Mouse (Mus musculus) hindbrain, embryonic 14.5 days (tissue): ENCODE results near the gene Gm20696. TPM values are rescaled to one million over a fixed set of nuclear protein-coding genes. Genes with fewer than 3 reads are reported as not detected.

Source experiments
- ATAC-seq: fragments of 200-750 bp; cut with Nextera tagmentation; 2 replicates; pipeline ENCODE4 v1.8.0; 2017; ENCODE audit warnings: moderate number of reproducible peaks, mild to moderate bottlenecking, moderate TSS enrichment, moderate library complexity; ENCODE audit not compliant: low FRiP score
- DNase-seq: peaks from one replicate; pipeline ENCODE4 v3.0.0-alpha.2; 2015; ENCODE audit warnings: low spot score
- H3K27ac ChIP-seq: fragments of 300-500 bp; sonication (generic); 2 replicates; pipeline ENCODE4 v1.5.1; 2014; ENCODE audit warnings: mild to moderate bottlenecking, moderate library complexity
- H3K27me3 ChIP-seq: fragments of 300-500 bp; sonication (generic); 2 replicates; pipeline ENCODE4 v1.6.1; 2014; ENCODE audit warnings: mild to moderate bottlenecking, low read length, mixed read lengths; ENCODE audit not compliant: control insufficient read depth, insufficient read depth
- H3K36me3 ChIP-seq: fragments of 300-500 bp; sonication (generic); replicated peaks from 2 replicates; pipeline ENCODE4 v1.6.1; 2014; ENCODE audit not compliant: control insufficient read depth, insufficient read depth
- H3K4me1 ChIP-seq: fragments of 300-500 bp; sonication (generic); replicated peaks from 2 replicates; pipeline ENCODE4 v1.6.1; 2014; ENCODE audit warnings: antibody characterized with exemption, low read length, mixed read lengths; ENCODE audit not compliant: control insufficient read depth, insufficient read depth
- H3K4me2 ChIP-seq: fragments of 300-500 bp; sonication (generic); replicated peaks from 2 replicates; pipeline ENCODE4 v1.6.1; 2014; ENCODE audit warnings: mild to moderate bottlenecking, moderate library complexity
- H3K4me3 ChIP-seq: fragments of 300-500 bp; sonication (generic); replicated peaks from 2 replicates; pipeline ENCODE4 v1.5.1; 2014; ENCODE audit warnings: mild to moderate bottlenecking, low read length
- H3K9ac ChIP-seq: fragments of 300-500 bp; sonication (generic); 2 replicates; pipeline ENCODE4 v1.6.1; 2014
- H3K9me3 ChIP-seq: fragments of 300-500 bp; sonication (generic); 2 replicates; pipeline ENCODE4 v1.6.1; 2016; ENCODE audit warnings: low read length; ENCODE audit not compliant: control insufficient read depth
- WGBS: fragments of 180-500 bp; shearing (Covaris S2); extraction: QIAGEN DNeasy Blood & Tissue Kit; methylation state at CpG from one replicate; pipeline ENCODE4 v1.1.7; 2014; 5-methylcytosine and 5-hydroxymethylcytosine counted together
- polyA plus RNA-seq: library from polyadenylated mRNA; unstranded; fragments of >200 nt; fragmentation: Nextera tagmentation; extraction: Ambion mirVana; gene quantifications from 2 replicates; pipeline ENCODE4 v1.2.1, GENCODE M21; 2014

Gene Gm20696
- polyA plus RNA-seq, 1 experiment from 2014 or later: 2.6 TPM

DNA sequence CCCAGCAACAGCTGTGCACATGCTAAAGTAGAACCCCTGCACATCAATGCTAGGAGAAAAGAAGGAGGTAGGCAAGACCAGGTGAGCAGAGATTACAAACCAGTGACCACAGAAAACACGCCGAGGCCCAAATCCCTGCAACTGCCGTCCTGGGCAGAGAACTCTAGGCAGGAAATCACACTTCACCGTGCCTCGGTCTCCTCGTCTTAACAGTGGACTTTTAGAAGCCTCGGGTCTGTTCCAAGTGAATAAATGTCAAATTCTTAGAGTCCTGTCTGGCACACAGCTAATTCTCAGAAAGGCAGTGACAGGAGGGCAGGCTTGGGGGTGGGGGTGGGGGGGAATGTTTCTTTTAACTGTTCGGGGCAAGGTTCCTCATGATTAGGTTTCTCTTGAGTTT is 364.7 kb downstream of the Gm20696 start:
- Histone ChIP-seq H3K36me3 (no peaks in the 10 kb centered on the region), H3K27me3 (no peaks in the 10 kb centered on the region), H3K9ac (no peak overlapping the region), H3K4me3 (no peak overlapping the region), H3K4me1 (no peaks in the 10 kb centered on the region), H3K4me2 (no peak overlapping the region), H3K9me3 (no peaks in the 10 kb centered on the region), H3K27ac (no peak overlapping the region)
- WGBS: 88% methylated on average over 8 of the region's 8 CpGs
- DNase-seq (no peak), ATAC-seq (no peak)

DNA sequence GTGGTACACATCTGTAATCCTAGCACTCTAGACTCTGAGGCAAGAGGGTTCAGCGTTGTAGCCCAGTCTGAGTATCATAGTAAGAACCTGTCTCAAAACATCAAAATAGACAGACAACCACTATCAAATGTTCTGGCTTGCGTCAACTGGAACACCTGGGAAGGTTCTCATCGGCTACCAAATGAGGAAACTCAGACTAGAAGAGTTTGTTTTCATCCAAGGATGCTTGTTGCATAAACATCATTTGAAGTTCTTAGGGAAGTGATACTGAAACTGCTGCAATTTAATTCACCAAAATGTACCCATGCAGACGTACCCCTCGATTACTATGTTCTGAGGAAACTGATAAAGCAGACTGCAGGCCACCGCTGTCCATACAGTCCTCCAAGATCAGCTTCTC is 366.4 kb downstream of the Gm20696 start:
- no peak overlapping the region for H3K4me2 ChIP-seq
- no peaks in the 10 kb centered on the region for H3K27me3 ChIP-seq
- H3K9me3 ChIP-seq: no peaks in the 10 kb centered on the region
- no peak overlapping the region for H3K9ac ChIP-seq
- 93% methylated on average over 6 of the region's 6 CpGs for WGBS
- no peak overlapping the region for H3K27ac ChIP-seq
- H3K36me3 ChIP-seq: no peaks in the 10 kb centered on the region
- H3K4me1 ChIP-seq: no peaks in the 10 kb centered on the region
- no peak for ATAC-seq
- no peak overlapping the region for H3K4me3 ChIP-seq
- DNase-seq: no peak

DNA sequence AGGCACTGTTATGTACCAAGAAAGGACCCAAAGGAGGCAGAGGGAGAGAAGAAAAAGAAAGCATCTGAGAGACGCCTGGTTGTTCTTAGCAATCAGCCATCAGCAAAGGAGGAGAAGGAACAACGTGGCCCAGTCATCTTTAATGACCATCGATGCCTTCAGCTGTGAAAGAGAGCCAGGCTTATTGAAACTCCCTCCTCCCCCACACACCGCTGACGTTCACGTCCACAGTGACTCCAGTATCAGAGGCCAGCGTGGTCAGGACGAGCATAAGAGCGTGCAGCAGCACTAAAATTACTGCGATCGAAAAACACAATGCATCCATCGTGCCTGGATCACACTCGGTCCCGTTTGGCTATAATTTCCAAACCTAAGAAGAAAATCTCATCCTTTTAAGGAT is 367.4 kb downstream of the Gm20696 start:
- Histone ChIP-seq H3K4me1 (no peaks in the 10 kb centered on the region), H3K9me3 (no peaks in the 10 kb centered on the region), H3K9ac (no peak overlapping the region), H3K27me3 (no peaks in the 10 kb centered on the region), H3K4me2 (no peak overlapping the region), H3K36me3 (no peaks in the 10 kb centered on the region), H3K4me3 (no peak overlapping the region), H3K27ac (no peak overlapping the region)
- DNase-seq: no peak
- WGBS: 68% methylated on average over 14 of the region's 14 CpGs
- ATAC-seq: no peak

DNA sequence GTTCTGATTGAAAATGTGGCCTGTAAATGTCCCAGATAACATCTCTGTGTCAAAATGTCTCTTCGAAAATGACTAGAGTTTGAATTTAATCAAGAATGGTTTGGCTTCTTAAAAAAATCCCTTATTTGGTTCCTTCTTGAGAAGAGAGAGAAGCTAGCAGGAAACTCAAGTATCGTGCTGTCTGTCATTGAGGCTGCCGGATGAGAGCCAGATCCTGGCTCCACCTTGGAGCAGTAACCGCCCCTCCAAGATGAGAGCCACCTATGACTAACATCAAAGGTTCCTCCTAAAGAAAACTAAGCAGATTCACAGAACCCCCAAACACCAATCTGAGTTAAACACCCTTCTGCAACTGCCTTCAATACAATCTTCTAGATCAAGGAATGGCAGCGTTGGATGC is 369.1 kb downstream of the Gm20696 start:
- no peak overlapping the region for H3K27ac ChIP-seq
- 95% methylated on average over 5 of the region's 5 CpGs for WGBS
- H3K4me1 ChIP-seq: no peaks in the 10 kb centered on the region
- no peaks in the 10 kb centered on the region for H3K36me3 ChIP-seq
- ATAC-seq (no peak), DNase-seq (no peak)
- H3K9me3 ChIP-seq: no peaks in the 10 kb centered on the region
- no peak overlapping the region for H3K9ac ChIP-seq
- H3K4me3 ChIP-seq: no peak overlapping the region
- H3K4me2 ChIP-seq: no peak overlapping the region
- no peaks in the 10 kb centered on the region for H3K27me3 ChIP-seq

DNA sequence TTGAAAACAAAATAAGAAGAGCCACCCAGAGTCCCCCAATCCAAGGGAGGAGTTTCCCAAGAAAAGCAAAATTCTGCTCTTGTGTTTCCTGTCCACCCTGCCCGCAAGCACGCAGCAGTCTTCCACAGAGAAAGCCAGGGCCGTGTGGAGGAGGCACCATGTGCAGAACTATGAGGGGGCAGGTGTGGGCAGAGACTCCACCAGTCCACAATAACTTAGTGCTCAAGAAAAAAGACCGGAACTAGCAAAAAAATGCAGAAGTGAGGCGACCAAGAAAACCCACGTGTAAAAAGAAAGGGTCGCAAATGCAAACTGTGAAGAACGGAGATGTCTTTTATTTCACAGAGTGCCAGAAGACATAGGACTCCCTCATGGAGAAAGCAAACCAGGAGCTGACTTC is 371.1 kb downstream of the Gm20696 start:
- no peaks in the 10 kb centered on the region for H3K4me1 ChIP-seq
- no peaks in the 10 kb centered on the region for H3K9me3 ChIP-seq
- H3K27ac ChIP-seq: no peak overlapping the region
- H3K9ac ChIP-seq: no peak overlapping the region
- no peak overlapping the region for H3K4me2 ChIP-seq
- no peak for ATAC-seq
- 84% methylated on average over 8 of the region's 8 CpGs for WGBS
- no peaks in the 10 kb centered on the region for H3K36me3 ChIP-seq
- no peak for DNase-seq
- no peak overlapping the region for H3K4me3 ChIP-seq
- H3K27me3 ChIP-seq: no peaks in the 10 kb centered on the region

DNA sequence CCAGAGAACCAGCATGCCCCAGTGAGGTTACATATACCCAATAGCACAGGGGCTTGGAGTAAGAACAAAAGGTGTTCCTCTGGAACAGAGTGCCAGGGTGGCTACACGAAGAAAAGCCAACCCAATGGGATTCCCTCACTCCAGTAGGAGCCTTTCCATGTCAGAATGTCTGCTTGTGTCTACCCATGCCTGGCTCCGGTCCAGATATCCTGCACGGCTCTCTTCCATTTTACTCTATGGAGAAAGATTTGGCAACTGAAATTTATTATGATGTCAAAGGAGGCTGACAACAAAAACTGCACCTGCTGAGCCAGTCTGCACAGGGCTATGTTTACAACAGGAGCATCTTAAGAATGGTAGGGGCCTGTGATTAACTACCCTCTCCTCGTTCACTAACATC is 377.4 kb downstream of the Gm20696 start:
- H3K9me3 ChIP-seq: no peaks in the 10 kb centered on the region
- H3K27me3 ChIP-seq: no peaks in the 10 kb centered on the region
- H3K4me3 ChIP-seq: no peak overlapping the region
- H3K36me3 ChIP-seq: no peaks in the 10 kb centered on the region
- DNase-seq (no peak), ATAC-seq (no peak)
- no peaks in the 10 kb centered on the region for H3K4me1 ChIP-seq
- H3K4me2 ChIP-seq: no peak overlapping the region
- no peak overlapping the region for H3K9ac ChIP-seq
- H3K27ac ChIP-seq: no peak overlapping the region
- WGBS: 59% methylated on average over 4 of the region's 4 CpGs

DNA sequence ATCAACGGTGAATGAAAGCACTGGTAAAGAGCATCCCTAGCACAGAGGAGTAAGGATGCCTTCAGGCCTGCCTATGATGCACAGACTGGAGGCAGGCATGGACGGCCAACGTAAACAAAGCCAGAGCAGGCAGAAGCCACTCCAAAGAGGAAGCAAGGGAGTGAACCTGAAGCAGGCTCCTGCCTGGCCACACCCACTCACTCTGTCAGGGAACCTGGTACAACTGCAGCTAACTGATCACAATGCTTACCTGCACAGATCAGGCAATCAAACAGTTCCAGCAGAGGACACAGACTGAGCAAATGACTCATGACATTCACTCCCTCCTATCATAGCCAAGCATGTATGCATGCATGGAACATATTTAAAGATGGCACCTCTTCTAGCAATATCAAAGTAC is 381.6 kb downstream of the Gm20696 start:
- no peak for ATAC-seq
- WGBS: 74% methylated on average over 3 of the region's 3 CpGs
- Histone ChIP-seq H3K4me1 (no peaks in the 10 kb centered on the region), H3K27me3 (no peaks in the 10 kb centered on the region), H3K9ac (no peak overlapping the region), H3K9me3 (no peaks in the 10 kb centered on the region), H3K4me3 (no peak overlapping the region), H3K36me3 (no peaks in the 10 kb centered on the region), H3K4me2 (no peak overlapping the region), H3K27ac (no peak overlapping the region)
- no peak for DNase-seq

DNA sequence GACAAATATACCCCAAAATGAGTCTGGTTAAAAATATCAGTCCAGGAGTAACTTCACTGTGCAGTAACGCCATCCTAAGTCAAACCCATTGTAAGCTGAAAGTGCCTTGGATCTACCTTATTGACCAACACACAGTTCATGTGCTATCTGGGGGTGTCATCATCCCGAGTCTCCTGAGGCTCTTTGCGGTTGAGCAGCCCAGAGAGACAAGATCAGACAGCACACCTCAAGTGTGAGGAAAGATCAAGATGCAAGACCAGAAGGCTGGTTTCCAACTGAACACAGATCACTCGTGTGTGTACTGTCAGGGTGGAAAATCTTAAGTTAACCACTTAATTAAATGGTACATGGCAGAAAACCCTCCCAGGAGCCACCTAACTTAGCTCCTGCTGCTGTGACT is 382.6 kb downstream of the Gm20696 start:
- ATAC-seq (no peak), DNase-seq (no peak)
- H3K4me2 ChIP-seq: no peak overlapping the region
- H3K27me3 ChIP-seq: no peaks in the 10 kb centered on the region
- H3K36me3 ChIP-seq: no peaks in the 10 kb centered on the region
- no peak overlapping the region for H3K9ac ChIP-seq
- WGBS: 83% methylated on average over 4 of the region's 4 CpGs
- no peaks in the 10 kb centered on the region for H3K4me1 ChIP-seq
- no peaks in the 10 kb centered on the region for H3K9me3 ChIP-seq
- H3K4me3 ChIP-seq: no peak overlapping the region
- no peak overlapping the region for H3K27ac ChIP-seq

DNA sequence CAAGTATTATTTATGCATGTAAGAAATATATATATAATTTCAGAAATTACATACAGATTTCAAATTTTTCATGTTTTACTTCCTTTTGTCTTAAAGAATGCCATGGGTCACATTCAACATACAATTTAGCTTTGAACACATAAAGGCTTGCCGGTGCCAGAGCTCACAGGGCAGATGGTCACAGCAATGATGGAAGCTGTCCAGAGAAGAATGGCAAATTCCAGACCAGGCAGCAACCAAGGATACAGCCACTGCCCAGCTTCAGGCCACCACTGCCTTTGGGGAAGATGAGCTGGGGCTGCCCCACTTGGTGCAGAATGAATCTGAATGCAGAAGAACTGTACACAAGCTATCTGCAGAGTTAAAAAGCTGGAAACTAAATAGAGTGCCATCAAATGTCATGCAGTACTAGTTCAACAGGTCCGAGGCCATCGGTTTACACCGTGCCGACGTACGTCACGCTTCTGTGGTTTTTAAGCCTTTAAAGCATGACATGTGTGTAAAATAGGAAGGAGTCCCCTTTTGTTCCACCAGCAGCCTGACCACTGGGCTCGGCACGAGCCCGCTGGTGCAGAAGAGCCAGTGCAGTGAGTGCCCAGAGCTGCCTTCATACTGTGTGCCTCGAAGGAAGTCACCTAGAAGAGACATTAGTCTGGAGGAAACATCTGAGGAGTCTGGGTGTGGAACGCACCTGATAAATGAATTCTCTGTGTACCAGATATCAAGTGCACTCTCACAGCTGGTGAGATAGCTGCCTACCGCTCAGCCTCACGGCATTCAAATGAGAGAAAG is 383.5 kb downstream of the Gm20696 start:
- no peak overlapping the region for H3K4me2 ChIP-seq
- no peaks in the 10 kb centered on the region for H3K4me1 ChIP-seq
- DNase-seq (no peak), ATAC-seq (peak; percentile 31; the same call in 1 of the 2 replicates)
- no peak overlapping the region for H3K27ac ChIP-seq
- 31% methylated on average over 15 of the region's 15 CpGs for WGBS
- H3K36me3 ChIP-seq: no peaks in the 10 kb centered on the region
- H3K4me3 ChIP-seq: no peak overlapping the region
- H3K9ac ChIP-seq: no peak overlapping the region
- H3K27me3 ChIP-seq: no peaks in the 10 kb centered on the region
- H3K9me3 ChIP-seq: no peaks in the 10 kb centered on the region

DNA sequence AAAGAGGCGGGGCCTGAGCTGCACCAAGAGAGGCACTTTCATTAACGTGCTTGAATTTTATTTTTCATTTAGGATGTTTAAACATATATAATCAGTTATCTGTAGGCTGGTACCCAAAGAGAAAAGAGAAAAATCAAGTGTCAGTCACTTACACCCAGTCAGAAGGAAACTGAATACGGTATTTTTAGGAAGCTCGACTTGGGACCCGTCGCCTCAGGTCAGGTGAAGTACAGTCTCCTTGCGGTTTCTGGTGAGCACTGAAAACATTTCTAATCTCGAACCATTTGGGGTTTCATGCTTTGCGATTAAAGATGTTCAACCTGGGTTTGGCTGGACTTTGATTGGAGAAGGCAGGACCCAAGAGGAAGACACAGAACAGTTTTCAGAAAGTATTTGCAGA is 385.2 kb downstream of the Gm20696 start:
- Histone ChIP-seq H3K4me2 (no peak overlapping the region), H3K9me3 (no peaks in the 10 kb centered on the region), H3K4me1 (no peaks in the 10 kb centered on the region), H3K36me3 (no peaks in the 10 kb centered on the region), H3K27ac (no peak overlapping the region), H3K27me3 (no peaks in the 10 kb centered on the region), H3K4me3 (no peak overlapping the region), H3K9ac (no peak overlapping the region)
- no peak for ATAC-seq
- 96% methylated on average over 9 of the region's 9 CpGs for WGBS
- DNase-seq: no peak
